Comparison of ENCODE assay signal across 24 mouse cellular contexts in genomic region chr10:83910649-83911370, GRCm38 (mm10).
A peak's percentile ranks its signal among the peaks of the same experiment; 100 is the strongest.
DNase-seq lines count a peak whose midpoint lies in the region; ATAC-seq and TF ChIP-seq lines count a peak whose summit lies in the region.
"Had no signal": no experiment of that assay in that cellular context is flagged by ENCODE, and none has a peak within 500 bp of the region (broad histone marks: within the 10 kb centered on the region; RNA-seq: fewer than 3 reads in every experiment).

No protein-coding gene starts in this region.

- H3K36me3 ChIP-seq in spleen, adult 2 months (ENCODE audit: control insufficient read depth, insufficient read depth, low read length), result no peaks in the 10 kb centered on the region
- H3K36me3 ChIP-seq in midbrain, embryonic 13.5 days, result no peaks in the 10 kb centered on the region
- H3K36me3 ChIP-seq: embryonic facial prominence, embryonic 12.5 days; embryonic facial prominence, embryonic 15.5 days; forebrain, embryonic 10.5 days; hindbrain, embryonic 12.5 days; hindbrain, embryonic 15.5 days had no signal

- DNase-seq in spleen, adult 2 months (ENCODE audit: low read depth in 1 of 2, low spot score in 2 of 2), result no peak
- no peak for DNase-seq in spleen, adult 18-20 months
- no peak for DNase-seq in ovary, adult 18-20 months (ENCODE audit: low spot score)
- no peak for DNase-seq in embryo, embryonic 10 days (ENCODE audit: low spot score)
- DNase-seq: adrenal gland, adult 8-10 months; adrenal gland, postnatal 25 days; cerebellum, adult 11-12 months; cerebellum, adult 9-10 months; cerebellum, postnatal 14 days; gastrocnemius, postnatal 10 days; gastrocnemius, postnatal 36 days; heart, adult 11 months had no signal

- TF ChIP-seq POLR2A in spleen, adult 2 months (IDR thresholded peaks at IDR 0.05; ENCODE audit: low read depth, low read length), result no peak

- no peak overlapping the region for H3K9ac ChIP-seq in midbrain, embryonic 13.5 days (replicated peaks)
- H3K9ac ChIP-seq: embryonic facial prominence, embryonic 12.5 days; embryonic facial prominence, embryonic 15.5 days; forebrain, embryonic 13.5 days; hindbrain, embryonic 12.5 days; hindbrain, embryonic 15.5 days had no signal

- no peaks in the 10 kb centered on the region for H3K27me3 ChIP-seq in spleen, adult 2 months (ENCODE audit: control insufficient read depth, insufficient read depth, low read length)
- H3K27me3 ChIP-seq in midbrain, embryonic 13.5 days, result no peaks in the 10 kb centered on the region
- H3K27me3 ChIP-seq: embryonic facial prominence, embryonic 12.5 days; embryonic facial prominence, embryonic 15.5 days; forebrain, embryonic 13.5 days; hindbrain, embryonic 12.5 days; hindbrain, embryonic 15.5 days had no signal

- H3K4me1 ChIP-seq in spleen, adult 2 months (ENCODE audit: control insufficient read depth, insufficient read depth, insufficient read length), result peaks cover 4% of the 10 kb centered on the region; the same call in 1 of the 2 replicates
- H3K4me1 ChIP-seq in midbrain, embryonic 13.5 days (replicated peaks), result peaks cover 19% of the 10 kb centered on the region

- peak overlapping the region; percentile 29; the same call in 1 of the 2 replicates for H3K27ac ChIP-seq in spleen, adult 2 months (ENCODE audit: insufficient read depth, low read length)
- no peak overlapping the region for H3K27ac ChIP-seq in midbrain, embryonic 13.5 days
- H3K27ac ChIP-seq: embryonic facial prominence, embryonic 12.5 days; embryonic facial prominence, embryonic 15.5 days; forebrain, embryonic 10.5 days; forebrain, embryonic 13.5 days; hindbrain, embryonic 12.5 days; hindbrain, embryonic 15.5 days had no signal

- WGBS in spleen, adult 2 months, result 74% methylated on average over 10 of the region's 10 CpGs
- 94% methylated on average over 10 of the region's 10 CpGs for WGBS in midbrain, embryonic 13.5 days

- no peak overlapping the region for H3K4me3 ChIP-seq in spleen, adult 2 months (ENCODE audit: extremely low read depth, insufficient read depth, insufficient read length)
- no peak overlapping the region for H3K4me3 ChIP-seq in midbrain, embryonic 13.5 days (replicated peaks)
- H3K4me3 ChIP-seq: embryonic facial prominence, embryonic 12.5 days; embryonic facial prominence, embryonic 15.5 days; forebrain, embryonic 10.5 days; forebrain, embryonic 13.5 days; hindbrain, embryonic 12.5 days; hindbrain, embryonic 15.5 days had no signal

- no peak for TF ChIP-seq CTCF in spleen, adult 2 months (IDR thresholded peaks at IDR 0.05; ENCODE audit: extremely low read depth, insufficient read depth, insufficient read length, insufficient replicate concordance)

- no peaks in the 10 kb centered on the region for H3K9me3 ChIP-seq in midbrain, embryonic 13.5 days
- H3K9me3 ChIP-seq: embryonic facial prominence, embryonic 12.5 days; embryonic facial prominence, embryonic 15.5 days; forebrain, embryonic 10.5 days; forebrain, embryonic 13.5 days; hindbrain, embryonic 12.5 days; hindbrain, embryonic 15.5 days had no signal

- ATAC-seq in granulocyte monocyte progenitor cell, adult 5-6 weeks (replicated peaks; ENCODE audit: poor library complexity, severe bottlenecking), result peak; percentile 82
- peak; percentile 47; the same call in 1 of the 2 replicates for ATAC-seq in monocyte, adult 5-6 weeks (replicated peaks; ENCODE audit: insufficient number of reproducible peaks, low FRiP score, low TSS enrichment, poor library complexity, severe bottlenecking)
- ATAC-seq in midbrain, embryonic 13.5 days, result no peak
- ATAC-seq: activated CD4-positive, CD25-positive, alpha-beta regulatory T cell, adult 4 months; forebrain, embryonic 13.5 days; forebrain, embryonic 16.5 days had no signal

- no peak overlapping the region for H3K4me2 ChIP-seq in midbrain, embryonic 13.5 days (replicated peaks)
- H3K4me2 ChIP-seq: embryonic facial prominence, embryonic 12.5 days; embryonic facial prominence, embryonic 15.5 days; forebrain, embryonic 13.5 days; heart, embryonic 11.5 days; hindbrain, embryonic 12.5 days; hindbrain, embryonic 15.5 days had no signal
